Mouse (Mus musculus) lung, postnatal 0 days (tissue): Measurements from ENCODE around the gene Akap8l.

ENCODE experiments used
- CTCF ChIP-seq: IDR thresholded peaks from 2 replicates; pipeline ENCODE4 v1.5.1; 2016; ENCODE audit warnings: antibody characterized with exemption, mild to moderate bottlenecking
- EP300 ChIP-seq: IDR thresholded peaks from 2 replicates; pipeline ENCODE4 v1.6.1; 2016; ENCODE audit warnings: antibody characterized with exemption, mild to moderate bottlenecking, control low read depth

DNA sequence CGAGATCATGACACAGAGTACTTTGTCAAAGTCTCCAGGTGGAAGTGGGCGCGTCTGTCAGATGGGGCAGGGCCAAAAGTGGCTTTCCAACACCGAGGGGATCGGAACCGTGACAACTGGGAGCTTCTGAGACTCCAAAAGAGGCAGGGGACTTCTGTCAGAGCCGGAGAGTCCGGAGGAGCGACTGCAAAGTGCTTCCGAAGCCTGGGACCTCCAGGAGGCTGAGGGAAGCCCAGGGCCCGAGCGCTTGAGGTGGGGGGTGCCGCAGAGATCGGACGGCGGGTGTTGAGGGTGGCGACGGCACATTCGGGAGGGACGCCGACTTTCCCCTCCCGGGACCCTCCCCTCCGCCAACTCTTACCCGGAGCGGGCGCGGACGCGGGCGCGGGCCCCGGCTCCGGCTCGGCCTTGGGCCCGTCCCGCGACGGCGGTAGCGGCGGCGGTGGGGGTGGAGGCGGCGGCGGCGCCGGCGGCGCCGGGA lies 13.5 kb upstream of the Akap8l start:
- no peak for TF ChIP-seq CTCF
- TF ChIP-seq EP300: no peak
